Mouse (Mus musculus): ENCODE data around the gene Zbtb40. TPM values are rescaled to one million over a fixed set of nuclear protein-coding genes. Genes with fewer than 3 reads are reported as not detected.

The Zbtb40 gene
- total and polyA plus RNA-seq, 3 experiments, result 2.7 to 7.1 (median 6.7) TPM

DNA sequence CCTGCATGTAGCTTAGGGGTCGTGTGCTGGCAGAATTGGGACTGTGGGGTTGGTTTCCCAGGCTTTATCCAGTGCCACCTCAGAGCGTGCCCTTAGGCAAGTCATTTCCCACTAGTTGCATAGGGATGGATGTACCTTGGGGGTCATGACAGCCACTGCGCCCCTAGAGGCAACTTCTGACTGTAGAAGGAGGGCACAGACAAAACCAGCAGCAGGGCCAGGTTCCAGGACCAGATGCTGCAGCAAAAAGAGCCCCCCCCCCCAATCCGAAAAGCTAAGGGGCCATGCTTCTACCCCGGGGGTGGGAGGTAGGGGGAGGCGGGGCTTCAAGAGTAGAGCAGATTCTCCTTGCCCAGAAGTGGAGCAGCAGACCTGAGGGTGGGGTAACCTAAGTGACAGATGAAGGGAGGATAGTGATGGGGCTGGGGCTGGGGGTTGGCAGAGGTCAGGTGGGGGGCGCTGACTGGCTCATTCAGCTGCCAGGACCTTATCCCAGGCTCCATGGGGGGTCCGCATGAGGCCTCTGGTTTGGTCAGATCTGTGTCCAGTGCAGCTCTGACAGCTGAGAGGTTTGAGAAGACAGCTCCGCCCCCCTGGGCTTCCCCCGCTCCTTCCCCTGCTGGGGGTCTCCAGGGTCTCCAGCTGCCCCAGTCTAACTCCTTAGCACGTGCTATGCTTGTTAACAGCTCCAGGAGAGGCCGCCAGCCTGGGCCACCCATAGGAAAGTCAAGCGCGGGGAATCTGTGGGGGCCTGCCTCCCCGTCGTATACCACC lies 78.9 kb downstream of the Zbtb40 start:
- TF ChIP-seq ETS1 (conservative IDR thresholded peaks at IDR 0.05; ENCODE audit: low read depth, low read length) (no peak), USF2 (conservative IDR thresholded peaks at IDR 0.05; ENCODE audit: low read depth, low read length) (no peak), MEF2A (IDR thresholded peaks at IDR 0.05; ENCODE audit: borderline replicate concordance, low read depth, low read length) (no peak), MAFK (IDR thresholded peaks at IDR 0.05; ENCODE audit: insufficient replicate concordance, low read length) (0 out of 2 replicates have a peak, but pooled peaks have one; percentile 13), CHD2 (IDR thresholded peaks at IDR 0.05; ENCODE audit: low read length) (no peak), CTCF (conservative IDR thresholded peaks at IDR 0.05 in 1 of 2, IDR thresholded peaks at IDR 0.05 in 1 of 2; ENCODE audit: low read depth in 2 of 2, low read length in 2 of 2) (peak in 1 of 2 experiments; percentile 57; a peak in 2 of 4 replicates), ZNF384 (IDR thresholded peaks at IDR 0.05; ENCODE audit: low read depth, low read length) (no peak), USF1 (IDR thresholded peaks at IDR 0.05; ENCODE audit: low read depth, low read length) (no peak), RCOR1 (conservative IDR thresholded peaks at IDR 0.05; ENCODE audit: low read depth, low read length) (no peak)
- H3K27me3 ChIP-seq (replicated peaks), result peaks cover 90% of the 10 kb centered on the region
- H3K9ac ChIP-seq (ENCODE audit: insufficient read depth, low read depth), result no peak overlapping the region
- peak overlapping the region; percentile 40 for H3K4me2 ChIP-seq (ENCODE audit: insufficient read depth, low read depth, poor library complexity, severe bottlenecking)
- no peak for DNase-seq (ENCODE audit: extremely low read depth)
- no peak overlapping the region for H3K27ac ChIP-seq (ENCODE audit: insufficient read depth, low read depth)
- H3K36me3 ChIP-seq (replicated peaks in 1 of 2; ENCODE audit: control insufficient read depth in 1 of 2, insufficient read depth in 1 of 2, low read length in 1 of 2), result no peaks in the 10 kb centered on the region
- H3K4me1 ChIP-seq (ENCODE audit: control insufficient read depth in 1 of 2, insufficient read depth in 2 of 2), result peaks cover 11 to 24% of the 10 kb centered on the region in 2 experiments
- in situ Hi-C loops (cut with MboI; ENCODE audit: low pct_ligation_motif_present, low pct_unique_long_range_greater_than_20kb, low sequenced_read_pairs), result loop anchor here (5.0 to 10.0 kb wide), 2 partner anchors 37 to 305 kb away; no protein-coding TSS in a partner anchor
- no peak overlapping the region for H3K4me3 ChIP-seq (replicated peaks in 1 of 3; ENCODE audit: low read depth in 2 of 3, low read length in 2 of 3, poor library complexity in 1 of 3)
- H3K79me2 ChIP-seq (replicated peaks; ENCODE audit: control insufficient read depth, extremely low read depth, insufficient read depth, poor library complexity, severe bottlenecking), result no peaks in the 10 kb centered on the region
- dilution Hi-C loops (cut with MboI; ENCODE audit: extremely low pct_ligation_motif_present, extremely low pct_unique_long_range_greater_than_20kb, low sequenced_read_pairs), result no loop called here
- peaks cover 5% of the 10 kb centered on the region for H3K9me3 ChIP-seq (replicated peaks; ENCODE audit: low read length)

DNA sequence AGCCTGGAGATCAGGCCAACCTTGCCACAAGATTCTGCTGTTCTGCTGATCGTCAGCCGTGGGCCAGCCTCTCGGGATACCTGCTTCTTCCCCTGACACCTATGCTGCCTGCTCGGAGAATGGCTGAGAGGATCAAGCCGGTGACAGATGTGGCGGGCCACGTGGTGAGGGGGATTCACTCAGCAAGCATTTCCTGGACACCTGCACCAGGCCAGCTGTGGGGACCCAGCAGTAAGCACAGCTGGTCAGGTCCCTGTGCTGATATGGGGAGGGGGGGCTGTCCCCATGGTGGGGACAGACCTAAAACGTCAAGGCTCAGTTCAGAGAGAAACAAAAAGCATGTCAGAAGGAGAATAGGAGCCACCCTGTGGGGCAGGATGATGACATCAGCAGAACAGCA lies 79.5 kb downstream of the Zbtb40 start:
- Histone ChIP-seq H3K9ac (ENCODE audit: insufficient read depth, low read depth) (no peak overlapping the region), H3K79me2 (replicated peaks; ENCODE audit: control insufficient read depth, extremely low read depth, insufficient read depth, poor library complexity, severe bottlenecking) (no peaks in the 10 kb centered on the region), H3K36me3 (replicated peaks in 1 of 2; ENCODE audit: control insufficient read depth in 1 of 2, insufficient read depth in 1 of 2, low read length in 1 of 2) (no peaks in the 10 kb centered on the region), H3K9me3 (replicated peaks; ENCODE audit: low read length) (peaks cover 5% of the 10 kb centered on the region), H3K27ac (ENCODE audit: insufficient read depth, low read depth) (peak overlapping the region; percentile 46; the same call in 1 of the 2 replicates), H3K4me2 (ENCODE audit: insufficient read depth, low read depth, poor library complexity, severe bottlenecking) (peak overlapping the region; percentile 40), H3K4me3 (replicated peaks in 1 of 3; ENCODE audit: low read depth in 2 of 3, low read length in 2 of 3, poor library complexity in 1 of 3) (no peak overlapping the region), H3K27me3 (replicated peaks) (peaks cover 89% of the 10 kb centered on the region), H3K4me1 (ENCODE audit: control insufficient read depth in 1 of 2, insufficient read depth in 2 of 2) (peaks cover 11 to 24% of the 10 kb centered on the region in 2 experiments)
- dilution Hi-C loops (cut with MboI; ENCODE audit: extremely low pct_ligation_motif_present, extremely low pct_unique_long_range_greater_than_20kb, low sequenced_read_pairs), result no loop called here
- in situ Hi-C loops (cut with MboI; ENCODE audit: low pct_ligation_motif_present, low pct_unique_long_range_greater_than_20kb, low sequenced_read_pairs), result loop anchor here (5.0 kb wide), 1 partner anchor 37 kb away; no protein-coding TSS in a partner anchor
- peak; percentile 70 for DNase-seq (ENCODE audit: extremely low read depth)
- TF ChIP-seq CTCF (conservative IDR thresholded peaks at IDR 0.05 in 1 of 2, IDR thresholded peaks at IDR 0.05 in 1 of 2; ENCODE audit: low read depth in 2 of 2, low read length in 2 of 2) (no peak), CHD1 (IDR thresholded peaks at IDR 0.05; ENCODE audit: low read depth, low read length) (no peak), ZC3H11A (IDR thresholded peaks at IDR 0.05; ENCODE audit: low read depth, low read length) (no peak), MXI1 (IDR thresholded peaks at IDR 0.05; ENCODE audit: low read depth, low read length) (peak; percentile 82), PAX5 (IDR thresholded peaks at IDR 0.05; ENCODE audit: low read length) (no peak), HCFC1 (IDR thresholded peaks at IDR 0.05; ENCODE audit: low read depth, low read length) (no peak), MYC (IDR thresholded peaks at IDR 0.05; ENCODE audit: low read depth, low read length) (peak; percentile 61; the same call in 1 of the 2 replicates), CHD2 (IDR thresholded peaks at IDR 0.05; ENCODE audit: low read length) (no peak), IRF4 (IDR thresholded peaks at IDR 0.05; ENCODE audit: low read depth, low read length) (peak; percentile 2; the same call in 1 of the 2 replicates), ELF1 (IDR thresholded peaks at IDR 0.05; ENCODE audit: low read depth, low read length) (no peak), TBP (conservative IDR thresholded peaks at IDR 0.05; ENCODE audit: low read depth, low read length) (no peak), EP300 (IDR thresholded peaks at IDR 0.05; ENCODE audit: low read length) (no peak), TCF12 (IDR thresholded peaks at IDR 0.05; ENCODE audit: low read depth, low read length) (peak; percentile 100), BHLHE40 (IDR thresholded peaks at IDR 0.05; ENCODE audit: low read depth, low read length) (peak; percentile 47; the same call in 1 of the 2 replicates), NRF1 (IDR thresholded peaks at IDR 0.05; ENCODE audit: low read depth, low read length) (no peak), MEF2A (IDR thresholded peaks at IDR 0.05; ENCODE audit: borderline replicate concordance, low read depth, low read length) (no peak), SMC3 (IDR thresholded peaks at IDR 0.05; ENCODE audit: low read depth, low read length) (no peak), RAD21 (IDR thresholded peaks at IDR 0.05; ENCODE audit: low read depth, low read length) (no peak), MAFK (IDR thresholded peaks at IDR 0.05; ENCODE audit: insufficient replicate concordance, low read length) (no peak), ZNF384 (IDR thresholded peaks at IDR 0.05; ENCODE audit: low read depth, low read length) (no peak), SIN3A (IDR thresholded peaks at IDR 0.05; ENCODE audit: low read length) (no peak), NELFE (IDR thresholded peaks at IDR 0.05; ENCODE audit: low read depth, low read length) (no peak), RCOR1 (conservative IDR thresholded peaks at IDR 0.05; ENCODE audit: low read depth, low read length) (no peak), JUND (conservative IDR thresholded peaks at IDR 0.05; ENCODE audit: low read depth, low read length) (no peak), USF1 (IDR thresholded peaks at IDR 0.05; ENCODE audit: low read depth, low read length) (peak; percentile 57), KAT2A (IDR thresholded peaks at IDR 0.05; ENCODE audit: insufficient replicate concordance, low read length) (no peak), MAZ (IDR thresholded peaks at IDR 0.05; ENCODE audit: low read depth, low read length) (no peak), ETS1 (conservative IDR thresholded peaks at IDR 0.05; ENCODE audit: low read depth, low read length) (peak; percentile 83)

Measured in CH12.LX (cell line).